Mouse (Mus musculus) embryonic facial prominence, embryonic 11.5 days (tissue): Measurements from ENCODE around the gene Atp11c. TPM values are rescaled to one million over a fixed set of nuclear protein-coding genes. Genes with fewer than 3 reads are reported as not detected.
A peak's percentile ranks its signal among the peaks of the same experiment; 100 is the strongest.

ENCODE experiments used
- ATAC-seq: fragments of 200-750 bp; cut with Nextera tagmentation; replicated peaks from 2 replicates; pipeline ENCODE4 v1.8.0; 2017; ENCODE audit warnings: low read depth; ENCODE audit not compliant: insufficient number of reproducible peaks, low FRiP score, low TSS enrichment
- DNase-seq: peaks from one replicate; pipeline ENCODE4 v3.0.0-alpha.2; 2015; ENCODE audit warnings: low spot score
- H3K27ac ChIP-seq: fragments of 300-500 bp; sonication (generic); replicated peaks from 2 replicates; pipeline ENCODE4 v1.5.1; 2014; ENCODE audit warnings: mild to moderate bottlenecking, low read depth, low read length, control low read depth
- H3K27me3 ChIP-seq: fragments of 300-500 bp; sonication (generic); 2 replicates; pipeline ENCODE4 v1.6.1; 2014; ENCODE audit warnings: mild to moderate bottlenecking, low read length, moderate library complexity, mixed read lengths; ENCODE audit not compliant: control insufficient read depth, insufficient read depth
- H3K36me3 ChIP-seq: fragments of 300-500 bp; sonication (generic); replicated peaks from 2 replicates; pipeline ENCODE4 v1.6.1; 2014; ENCODE audit warnings: low read depth, mild to moderate bottlenecking, low read length, moderate library complexity, mixed read lengths; ENCODE audit not compliant: control insufficient read depth, insufficient read depth
- H3K4me1 ChIP-seq: fragments of 300-500 bp; sonication (generic); 2 replicates; pipeline ENCODE4 v1.6.1; 2014; ENCODE audit warnings: low read length, mixed read lengths; ENCODE audit not compliant: control insufficient read depth, insufficient read depth
- H3K4me2 ChIP-seq: fragments of 300-500 bp; sonication (generic); 2 replicates; pipeline ENCODE4 v1.6.1; 2014; ENCODE audit warnings: low read depth, mild to moderate bottlenecking, control low read depth, low read length, moderate library complexity
- H3K4me3 ChIP-seq: fragments of 300-500 bp; sonication (generic); 2 replicates; pipeline ENCODE4 v1.5.1; 2014; ENCODE audit warnings: low read depth, low read length, control low read depth
- H3K9ac ChIP-seq: fragments of 300-500 bp; sonication (generic); replicated peaks from 2 replicates; pipeline ENCODE4 v1.6.1; 2014; ENCODE audit warnings: mild to moderate bottlenecking, control low read depth, low read length
- H3K9me3 ChIP-seq: fragments of 300-500 bp; sonication (generic); replicated peaks from 2 replicates; pipeline ENCODE4 v1.6.1; 2016; ENCODE audit warnings: mild to moderate bottlenecking, low read length, inconsistent platforms, mixed read lengths; ENCODE audit not compliant: control insufficient read depth
- whole genome bisulfite sequencing: fragments of 180-500 bp; shearing (Covaris S2); extraction: QIAGEN DNeasy Blood & Tissue Kit; methylation state at CpG from one replicate; pipeline ENCODE4 v1.1.7; 2014; 5-methylcytosine and 5-hydroxymethylcytosine counted together
- polyA plus RNA-seq: library from polyadenylated mRNA; unstranded; fragments of >200 nt; fragmentation: Nextera tagmentation; extraction: Ambion mirVana; gene quantifications from 2 replicates; pipeline ENCODE4 v1.2.1, GENCODE M21; 2014

The Atp11c gene
- polyA plus RNA-seq, 1 experiment from 2014 or later = 17.0 TPM

DNA sequence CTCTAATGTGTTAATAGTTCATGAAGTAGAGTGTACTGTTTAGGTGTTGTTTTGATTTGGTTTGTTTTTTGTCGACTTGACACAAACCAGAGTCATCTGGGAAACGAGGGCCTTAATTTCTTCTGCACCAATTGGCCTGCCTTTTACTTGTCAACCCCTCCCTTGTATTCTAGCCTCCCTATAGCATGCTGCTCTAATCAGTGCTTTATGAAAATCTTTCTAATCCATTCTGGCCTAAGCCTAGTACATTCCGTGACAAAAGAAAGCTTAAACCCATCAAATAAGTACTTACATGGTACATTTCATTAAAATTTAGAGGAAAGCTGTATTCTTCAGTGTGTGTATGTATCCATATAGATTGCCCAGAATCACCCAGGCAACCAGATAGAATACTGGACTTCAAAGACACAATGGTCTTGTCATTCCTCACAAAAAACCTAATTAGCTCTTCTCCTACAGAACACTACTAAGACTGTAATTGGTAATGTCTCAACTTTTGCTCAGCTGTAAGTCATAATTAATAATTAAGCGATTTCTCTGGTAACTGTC lies 177.9 kb downstream of the Atp11c start:
- Histone ChIP-seq H3K27me3 (no peaks in the 10 kb centered on the region), H3K36me3 (no peaks in the 10 kb centered on the region), H3K9me3 (no peaks in the 10 kb centered on the region), H3K4me1 (no peaks in the 10 kb centered on the region), H3K4me3 (no peak overlapping the region), H3K9ac (no peak overlapping the region), H3K4me2 (no peak overlapping the region), H3K27ac (no peak overlapping the region)
- WGBS = 52% methylated on average over 4 of the region's 4 CpGs
- ATAC-seq (no peak), DNase-seq (no peak)

DNA sequence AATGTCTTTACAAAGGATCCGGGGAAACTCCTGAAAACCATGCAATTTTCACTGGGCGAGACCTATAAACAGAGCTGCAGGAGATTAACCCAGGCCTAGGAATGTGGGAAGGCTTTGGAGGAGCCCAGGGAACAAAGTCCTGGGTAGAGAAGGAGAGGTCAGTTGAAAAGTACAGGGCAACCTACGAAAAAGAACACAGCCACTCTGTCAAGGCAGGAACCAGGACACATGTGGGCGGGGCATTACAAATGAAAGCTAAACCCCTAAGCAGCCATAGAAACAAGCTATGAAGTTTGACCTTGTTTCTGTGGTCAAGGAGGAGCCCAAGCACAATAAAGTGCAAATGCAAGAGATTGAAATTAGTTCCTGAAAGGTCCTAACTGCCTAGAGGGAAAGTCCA lies 186.8 kb downstream of the Atp11c start:
- ATAC-seq (no peak), DNase-seq (no peak)
- 55% methylated on average over 4 of the region's 4 CpGs for WGBS
- Histone ChIP-seq H3K27ac (no peak overlapping the region), H3K36me3 (no peaks in the 10 kb centered on the region), H3K9me3 (no peaks in the 10 kb centered on the region), H3K4me3 (no peak overlapping the region), H3K9ac (no peak overlapping the region), H3K27me3 (no peaks in the 10 kb centered on the region), H3K4me2 (no peak overlapping the region), H3K4me1 (no peaks in the 10 kb centered on the region)

DNA sequence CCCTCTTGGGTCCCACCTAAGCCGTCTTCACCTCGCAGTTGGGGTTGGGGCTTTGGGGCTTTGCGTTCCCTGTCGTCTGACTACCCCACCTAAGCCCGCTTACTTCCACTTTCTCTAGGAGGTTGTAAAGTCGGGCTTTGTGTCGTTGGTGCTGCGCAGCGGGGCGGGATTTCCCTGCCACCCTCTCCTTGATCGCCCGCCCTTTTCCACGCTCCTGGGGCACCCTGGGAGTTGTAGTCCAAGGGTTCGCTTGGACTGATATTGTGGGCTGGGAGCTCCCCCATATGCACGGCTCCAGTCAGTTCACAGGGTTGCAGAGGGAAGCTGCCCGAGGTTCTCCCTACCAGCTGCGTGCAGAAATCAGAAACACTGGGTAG lies 187.8 kb downstream of the Atp11c start:
- H3K4me1 ChIP-seq = no peaks in the 10 kb centered on the region
- H3K4me3 ChIP-seq = peak overlapping the region; percentile 62
- no peaks in the 10 kb centered on the region for H3K36me3 ChIP-seq
- ATAC-seq (peak; percentile 97), DNase-seq (peak; percentile 85)
- peak overlapping the region; percentile 91 for H3K9ac ChIP-seq
- H3K27me3 ChIP-seq = no peaks in the 10 kb centered on the region
- 10% methylated on average over 17 of the region's 17 CpGs for WGBS
- peak overlapping the region; percentile 33 for H3K4me2 ChIP-seq
- H3K27ac ChIP-seq = peak overlapping the region; percentile 92
- H3K9me3 ChIP-seq = no peaks in the 10 kb centered on the region

DNA sequence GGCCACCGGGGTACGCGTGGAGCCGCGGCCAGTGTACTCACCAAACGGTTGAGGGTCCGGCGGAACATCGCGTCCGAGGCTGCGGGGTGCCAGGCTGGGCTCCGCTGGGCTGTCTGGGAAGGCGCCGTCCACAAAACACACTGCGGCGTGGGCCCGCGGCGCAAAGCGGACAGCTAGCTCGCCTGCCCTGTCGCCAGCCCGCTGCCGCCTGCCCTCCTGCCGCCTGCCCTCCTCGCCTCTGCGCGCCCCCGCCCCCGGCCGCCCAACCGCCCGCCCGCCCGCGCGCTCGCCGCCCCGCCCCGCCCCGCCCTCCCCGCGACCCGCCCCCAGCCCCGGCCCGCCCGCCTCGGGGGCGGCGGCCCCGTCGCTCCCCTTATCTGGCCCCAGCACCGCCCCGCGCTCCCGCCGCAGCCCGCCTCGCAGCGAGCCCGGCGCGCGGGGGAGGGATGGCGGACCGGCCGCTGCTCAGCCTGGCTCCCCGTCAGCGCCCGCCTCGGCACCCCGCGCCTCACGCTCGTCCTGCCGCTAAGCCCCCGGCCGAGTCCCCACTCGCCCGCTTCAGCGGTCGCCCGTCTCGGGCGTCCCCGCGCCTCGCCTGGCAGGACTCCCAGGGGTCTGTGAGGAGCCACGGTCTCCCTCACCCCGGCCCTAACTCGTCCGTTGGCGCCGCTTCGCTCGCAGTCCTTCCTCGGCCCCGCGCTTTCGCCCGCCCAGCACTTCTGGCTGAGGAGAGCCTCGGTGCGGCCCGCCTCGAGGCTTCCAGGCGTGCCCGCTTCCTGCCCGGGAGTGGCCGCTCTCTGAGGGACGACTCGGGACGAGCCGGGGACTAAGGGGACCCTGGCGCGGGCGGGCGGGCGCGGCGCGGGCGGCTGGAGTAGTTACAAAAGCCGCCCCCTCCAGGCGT lies 188.5 kb downstream of the Atp11c start:
- H3K4me3 ChIP-seq = peak overlapping the region; percentile 62

DNA sequence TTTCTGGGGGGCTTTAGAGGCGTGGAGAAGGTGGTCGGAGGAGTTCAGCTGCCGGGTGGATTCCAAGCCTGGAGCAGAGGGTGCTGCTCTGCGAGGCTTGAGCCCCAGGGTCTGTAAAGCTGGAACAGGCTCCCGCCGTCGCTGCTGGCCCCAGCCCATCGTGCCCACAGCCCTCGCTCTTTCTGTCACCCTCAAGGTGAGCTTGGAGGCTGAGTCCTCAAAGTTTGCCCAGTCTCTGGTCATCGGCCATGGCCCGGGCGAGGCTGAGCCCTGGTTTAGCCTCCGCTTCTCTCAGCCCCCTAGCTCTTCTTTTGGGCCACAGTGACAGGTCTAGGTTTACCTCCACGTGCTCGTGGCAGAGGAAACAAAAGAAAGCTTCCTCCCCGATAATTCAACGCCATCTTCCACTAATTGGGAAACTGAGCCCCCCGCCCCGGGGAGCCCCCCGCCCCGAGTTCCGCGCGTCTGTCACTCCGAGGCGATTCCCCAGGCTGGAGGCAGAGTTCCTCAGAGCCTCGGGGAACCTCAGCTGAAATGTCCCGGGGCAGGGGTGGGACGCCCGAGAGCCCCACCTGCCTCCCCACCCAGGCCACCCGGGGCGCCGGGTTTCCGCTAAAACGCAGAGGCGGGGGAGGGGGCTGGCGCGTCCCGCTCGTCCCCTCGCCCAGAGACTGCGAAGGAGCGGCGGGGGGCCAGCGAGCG lies 189.3 kb downstream of the Atp11c start:
- 12% methylated on average over 45 of the region's 46 CpGs for WGBS
- H3K4me1 ChIP-seq = no peaks in the 10 kb centered on the region
- H3K9ac ChIP-seq = peak overlapping the region; percentile 68
- H3K27ac ChIP-seq = no peak overlapping the region
- peak overlapping the region; percentile 62 for H3K4me3 ChIP-seq
- H3K36me3 ChIP-seq = no peaks in the 10 kb centered on the region
- peak overlapping the region; percentile 53 for H3K4me2 ChIP-seq
- H3K27me3 ChIP-seq = no peaks in the 10 kb centered on the region
- DNase-seq (peak; percentile 2), ATAC-seq (peak; percentile 25; the same call in 1 of the 2 replicates)
- no peaks in the 10 kb centered on the region for H3K9me3 ChIP-seq

More for the DNA sequence above, 188.5 kb downstream of the Atp11c start:
- peak overlapping the region; percentile 53 for H3K4me2 ChIP-seq
- no peaks in the 10 kb centered on the region for H3K36me3 ChIP-seq
- peak overlapping the region; percentile 91 for H3K9ac ChIP-seq
- no peaks in the 10 kb centered on the region for H3K4me1 ChIP-seq
- DNase-seq (peak; percentile 63), ATAC-seq (peak; percentile 83)
- no peaks in the 10 kb centered on the region for H3K9me3 ChIP-seq
- WGBS = 12% methylated on average over 43 of the region's 126 CpGs
- H3K27ac ChIP-seq = peak overlapping the region; percentile 92
- H3K27me3 ChIP-seq = no peaks in the 10 kb centered on the region

DNA sequence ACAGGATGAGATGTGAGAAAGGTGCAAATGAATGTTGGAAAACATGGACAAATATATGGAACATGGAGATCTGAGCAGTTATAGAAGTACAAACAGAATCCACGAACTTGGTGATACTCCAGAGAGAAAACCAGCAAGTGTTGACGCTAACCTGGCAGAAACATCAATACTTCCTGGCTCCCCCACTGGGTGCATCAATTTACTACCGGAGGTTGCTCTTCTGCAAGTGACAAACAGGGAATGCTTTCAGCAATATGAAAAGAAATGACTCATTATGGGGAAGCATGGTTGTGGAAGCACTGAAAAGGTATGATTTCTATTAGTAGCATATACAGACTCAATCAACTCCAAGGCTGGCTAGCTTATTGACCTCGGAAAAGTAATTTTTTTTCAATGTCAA lies 198.2 kb downstream of the Atp11c start:
- Histone ChIP-seq H3K4me2 (no peak overlapping the region), H3K36me3 (no peaks in the 10 kb centered on the region), H3K9me3 (no peaks in the 10 kb centered on the region), H3K4me3 (no peak overlapping the region), H3K9ac (no peak overlapping the region), H3K27ac (no peak overlapping the region), H3K4me1 (no peaks in the 10 kb centered on the region), H3K27me3 (no peaks in the 10 kb centered on the region)
- DNase-seq (no peak), ATAC-seq (no peak)
- 72% methylated on average over 4 of the region's 4 CpGs for WGBS

DNA sequence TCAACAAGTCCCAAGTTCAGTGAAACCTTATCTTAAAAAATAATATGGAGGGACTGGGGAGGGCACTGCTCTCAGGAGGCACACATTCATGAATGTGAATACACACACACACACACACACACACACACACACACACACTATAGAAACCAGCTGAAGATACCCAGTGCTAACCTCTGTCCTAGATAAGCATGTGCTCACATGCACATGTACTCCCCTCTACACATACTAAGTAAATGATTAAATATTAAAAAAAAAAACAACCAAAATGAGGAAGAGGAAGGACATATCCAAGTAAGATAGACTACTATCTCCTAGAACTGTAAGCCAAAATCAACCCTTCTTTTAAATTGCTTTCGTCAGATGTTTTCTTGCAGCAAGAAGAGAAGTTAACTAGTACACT lies 205.6 kb downstream of the Atp11c start:
- no peak overlapping the region for H3K4me2 ChIP-seq
- no peak for ATAC-seq
- no peak overlapping the region for H3K4me3 ChIP-seq
- DNase-seq = no peak
- H3K9ac ChIP-seq = no peak overlapping the region
- no peak overlapping the region for H3K27ac ChIP-seq
- no peaks in the 10 kb centered on the region for H3K4me1 ChIP-seq
- 81% methylated on average over 1 of the region's 1 CpGs for WGBS
- no peaks in the 10 kb centered on the region for H3K27me3 ChIP-seq
- H3K36me3 ChIP-seq = no peaks in the 10 kb centered on the region
- H3K9me3 ChIP-seq = no peaks in the 10 kb centered on the region

DNA sequence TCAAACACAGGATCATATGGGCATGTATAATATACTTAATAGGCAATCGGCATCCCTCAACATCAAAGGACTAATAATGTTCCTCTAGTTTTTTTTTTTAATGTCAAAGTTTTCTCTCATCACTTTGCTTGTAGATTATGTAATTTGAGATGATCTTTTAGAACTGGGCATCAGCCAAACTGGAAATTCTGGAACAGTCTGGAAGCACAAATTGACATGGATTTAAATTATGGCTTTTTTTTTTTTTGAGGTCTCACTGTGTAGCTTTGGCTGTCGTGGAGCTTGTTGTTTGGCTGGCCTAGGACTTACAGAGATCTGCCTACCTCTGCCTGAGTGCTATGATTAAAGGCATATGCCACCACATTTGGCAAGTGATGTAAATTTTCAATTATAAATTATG lies 210.8 kb downstream of the Atp11c start:
- no peak overlapping the region for H3K4me3 ChIP-seq
- WGBS = 79% methylated on average over 2 of the region's 2 CpGs
- H3K9me3 ChIP-seq = no peaks in the 10 kb centered on the region
- no peaks in the 10 kb centered on the region for H3K27me3 ChIP-seq
- H3K4me1 ChIP-seq = no peaks in the 10 kb centered on the region
- no peak overlapping the region for H3K9ac ChIP-seq
- H3K4me2 ChIP-seq = no peak overlapping the region
- no peaks in the 10 kb centered on the region for H3K36me3 ChIP-seq
- no peak overlapping the region for H3K27ac ChIP-seq
- ATAC-seq = no peak
- DNase-seq = no peak
